Mouse (Mus musculus) induced T-regulatory cell, adult 2 months (primary cell): ENCODE data around the gene Serpina7.

Experiments used
- DNase-seq: peaks from one replicate; pipeline ENCODE4 v3.0.0-alpha.2; 2012; ENCODE audit warnings: low read depth

Gene Serpina7

GRCm38 (mm10) chrX:139085077-139085476, at the start of gene Serpina7:
Gene Serpina7, minus strand, starts transcription at chrX:139085236.
- no peak for DNase-seq

DNA sequence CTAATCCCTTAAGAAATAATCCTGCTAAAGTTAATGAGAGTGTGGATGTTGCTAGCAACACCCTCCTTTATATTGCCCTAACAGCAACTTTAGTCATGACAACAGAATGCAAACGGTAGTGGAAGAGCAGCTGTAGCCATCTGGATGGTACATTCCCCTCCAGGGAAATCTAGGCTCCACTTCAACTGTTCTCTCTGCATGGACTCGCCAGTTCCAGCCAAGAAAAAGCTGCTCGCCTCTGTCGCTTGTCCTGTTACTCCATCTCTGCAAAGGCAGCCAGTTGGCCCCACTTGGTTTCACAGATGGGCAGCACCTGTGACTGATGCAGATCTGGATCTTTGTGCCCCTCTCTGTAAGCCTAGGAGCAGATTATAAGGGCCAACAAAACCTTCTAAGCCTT, 49.0 kb upstream of the Serpina7 start:
- DNase-seq, result no peak

DNA sequence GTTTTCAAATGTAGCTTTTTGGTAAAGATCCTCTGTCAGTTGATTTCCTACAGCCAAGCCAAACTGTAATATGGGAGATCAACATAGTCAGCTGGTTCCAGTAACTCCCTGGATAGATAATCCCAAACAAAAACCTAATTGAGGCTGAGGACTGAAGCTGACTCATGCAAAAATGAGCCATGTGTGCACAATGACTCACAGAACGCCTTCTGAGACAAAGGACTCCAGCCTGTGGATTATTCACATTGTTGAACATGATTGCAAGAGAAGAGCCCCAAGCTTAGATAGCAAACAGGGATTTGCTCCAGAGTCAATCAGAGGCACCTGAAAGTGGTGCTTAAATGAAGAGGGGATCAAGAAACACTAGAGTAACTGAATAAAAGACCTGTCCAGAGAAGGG, 12.2 kb upstream of the Serpina7 start:
- DNase-seq, result no peak

GRCm38 (mm10) chrX:139085943-139086342, 907 bp upstream of the Serpina7 start, which contains the start of gene 4930513O06Rik:
Gene 4930513O06Rik, plus strand, starts transcription at chrX:139086243.
- no peak for DNase-seq

DNA sequence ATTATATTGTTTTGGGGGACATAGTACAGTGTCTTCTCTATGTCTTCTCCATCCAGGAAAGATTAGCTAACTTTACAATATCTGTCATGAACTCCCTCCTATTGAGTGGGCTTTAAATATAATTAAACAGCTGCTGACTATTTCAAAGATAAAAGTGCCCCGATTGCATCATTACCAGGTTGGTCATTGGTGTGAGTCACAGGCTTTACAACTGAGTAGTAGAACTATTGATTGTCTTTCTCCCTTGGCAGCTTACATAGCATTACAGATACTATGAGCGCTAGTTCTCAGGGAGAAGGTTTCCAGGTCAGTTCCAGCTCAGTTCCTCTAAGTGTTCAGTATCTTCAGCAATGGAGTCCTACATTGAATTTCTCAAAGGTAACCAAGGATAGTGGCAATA, 6.5 kb downstream of the Serpina7 start:
- no peak for DNase-seq

GRCm38 (mm10) chrX:139064078-139064477, 21.0 kb downstream of the Serpina7 start:
- no peak for DNase-seq

GRCm38 (mm10) chrX:139053149-139053548, 31.9 kb downstream of the Serpina7 start:
- DNase-seq, result no peak

- no peak for DNase-seq
Observed at GRCm38 (mm10) chrX:139051976-139052375, 33.1 kb downstream of the Serpina7 start.

- DNase-seq, result no peak
Observed at GRCm38 (mm10) chrX:139041148-139041547, 43.9 kb downstream of the Serpina7 start.

DNA sequence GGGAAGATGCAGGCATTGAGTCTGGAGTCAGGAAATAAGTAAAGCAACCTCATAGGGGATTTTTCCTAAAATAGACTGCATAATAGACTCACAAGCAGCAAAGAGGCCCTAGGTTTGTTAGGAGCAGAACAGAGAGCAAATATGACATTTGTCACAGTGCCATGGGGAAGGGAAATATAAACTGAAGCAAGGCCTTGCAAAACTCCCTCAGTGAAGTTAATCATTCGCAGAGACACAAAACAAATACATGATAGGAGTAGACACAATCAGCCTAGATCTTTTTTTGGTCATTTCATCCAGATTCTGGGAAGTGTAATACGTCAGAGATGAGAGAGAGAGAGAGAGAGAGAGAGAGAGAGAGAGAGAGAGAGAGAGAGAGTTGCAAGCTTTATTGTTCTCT, 45.7 kb downstream of the Serpina7 start:
- DNase-seq, result no peak

DNA sequence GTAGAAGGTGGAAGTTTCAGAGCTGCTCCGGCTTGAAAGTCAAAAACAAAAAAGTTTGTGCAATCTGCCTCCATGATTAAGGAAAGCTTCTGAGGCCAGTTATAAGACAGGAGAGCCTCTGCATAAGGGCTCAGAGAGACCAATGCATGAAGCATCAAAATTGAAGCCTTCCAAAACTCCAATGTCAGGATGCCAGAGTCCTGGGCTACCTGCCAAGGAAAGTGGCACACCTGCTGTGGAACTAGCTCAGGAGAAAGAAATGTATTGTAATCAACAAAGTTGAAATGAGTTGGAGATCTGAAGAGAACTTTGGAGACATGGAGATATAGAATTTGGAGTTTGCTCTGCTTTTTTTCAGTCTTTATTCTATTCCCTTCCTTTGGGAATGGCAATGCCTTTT, 47.4 kb downstream of the Serpina7 start:
- no peak for DNase-seq
